Mouse (Mus musculus) forebrain, embryonic 12.5 days (tissue): ENCODE results near the gene Inpp5a. TPM values are rescaled to one million over a fixed set of nuclear protein-coding genes. Genes with fewer than 3 reads are reported as not detected.

Source experiments
- ATAC-seq: fragments of 200-750 bp; cut with Nextera tagmentation; 2 replicates; pipeline ENCODE4 v1.8.0; 2017; ENCODE audit warnings: moderate TSS enrichment; ENCODE audit not compliant: low FRiP score
- H3K27ac ChIP-seq: fragments of 300-500 bp; sonication (generic); 2 replicates; pipeline ENCODE4 v1.5.1; 2016; ENCODE audit warnings: mild to moderate bottlenecking
- H3K27me3 ChIP-seq: fragments of 300-500 bp; sonication (generic); 2 replicates; pipeline ENCODE4 v1.6.1; 2016; ENCODE audit warnings: mild to moderate bottlenecking
- H3K36me3 ChIP-seq: fragments of 300-500 bp; sonication (generic); replicated peaks from 2 replicates; pipeline ENCODE4 v1.6.1; 2016; ENCODE audit warnings: mild to moderate bottlenecking
- H3K4me1 ChIP-seq: fragments of 300-500 bp; sonication (generic); 2 replicates; pipeline ENCODE4 v1.6.1; 2016
- H3K4me2 ChIP-seq: fragments of 300-500 bp; sonication (generic); 2 replicates; pipeline ENCODE4 v1.6.1; 2016; ENCODE audit warnings: mild to moderate bottlenecking, moderate library complexity
- H3K4me3 ChIP-seq: fragments of 300-500 bp; sonication (generic); replicated peaks from 2 replicates; pipeline ENCODE4 v1.5.1; 2016; ENCODE audit warnings: mild to moderate bottlenecking
- H3K9ac ChIP-seq: fragments of 300-500 bp; sonication (generic); 2 replicates; pipeline ENCODE4 v1.6.1; 2016; ENCODE audit warnings: mild to moderate bottlenecking
- H3K9me3 ChIP-seq: fragments of 300-500 bp; sonication (generic); 2 replicates; pipeline ENCODE4 v1.6.1; 2016
- WGBS: fragments of 180-500 bp; shearing (Covaris S2); methylation state at CpG from one replicate; pipeline ENCODE4 v1.1.7; 2016; 5-methylcytosine and 5-hydroxymethylcytosine counted together
- polyA plus RNA-seq: library from polyadenylated mRNA; unstranded; fragments of >200 nt; fragmentation: Nextera tagmentation; extraction: Ambion mirVana; gene quantifications from 2 replicates; pipeline ENCODE4 v1.2.1, GENCODE M21; 2016

Inpp5a gene
- polyA plus RNA-seq, 1 experiment from 2014 or later: 17.3 TPM

GRCm38 (mm10) chr7:139392691-139393235 lies 3.9 kb downstream of the Inpp5a start:
- Histone ChIP-seq H3K36me3 (no peaks in the 10 kb centered on the region), H3K27ac (no peak overlapping the region), H3K9me3 (no peaks in the 10 kb centered on the region), H3K27me3 (no peaks in the 10 kb centered on the region), H3K4me3 (no peak overlapping the region), H3K9ac (no peak overlapping the region), H3K4me1 (peaks cover 28% of the 10 kb centered on the region), H3K4me2 (no peak overlapping the region)
- WGBS: 83% methylated on average over 6 of the region's 6 CpGs
- no peak for ATAC-seq

- H3K36me3 ChIP-seq: no peaks in the 10 kb centered on the region
- no peak for ATAC-seq
- 0 out of 2 replicates have a peak overlapping the region, but pooled peaks have one; percentile 8 for H3K27ac ChIP-seq
- no peak overlapping the region for H3K4me2 ChIP-seq
- H3K4me1 ChIP-seq: peaks cover 12% of the 10 kb centered on the region; the same call in 1 of the 2 replicates
- 71% methylated on average over 8 of the region's 8 CpGs for WGBS
- H3K9ac ChIP-seq: no peak overlapping the region
- no peaks in the 10 kb centered on the region for H3K9me3 ChIP-seq
- no peaks in the 10 kb centered on the region for H3K27me3 ChIP-seq
- no peak overlapping the region for H3K4me3 ChIP-seq
Measured at GRCm38 (mm10) chr7:139397521-139397920, 8.6 kb downstream of the Inpp5a start.

GRCm38 (mm10) chr7:139398111-139398510 lies 9.2 kb downstream of the Inpp5a start:
- peaks cover 12% of the 10 kb centered on the region; the same call in 1 of the 2 replicates for H3K4me1 ChIP-seq
- H3K9ac ChIP-seq: no peak overlapping the region
- H3K27me3 ChIP-seq: no peaks in the 10 kb centered on the region
- H3K4me2 ChIP-seq: no peak overlapping the region
- H3K36me3 ChIP-seq: no peaks in the 10 kb centered on the region
- H3K27ac ChIP-seq: no peak overlapping the region
- WGBS: 89% methylated on average over 5 of the region's 5 CpGs
- no peak for ATAC-seq
- H3K4me3 ChIP-seq: no peak overlapping the region
- no peaks in the 10 kb centered on the region for H3K9me3 ChIP-seq

DNA sequence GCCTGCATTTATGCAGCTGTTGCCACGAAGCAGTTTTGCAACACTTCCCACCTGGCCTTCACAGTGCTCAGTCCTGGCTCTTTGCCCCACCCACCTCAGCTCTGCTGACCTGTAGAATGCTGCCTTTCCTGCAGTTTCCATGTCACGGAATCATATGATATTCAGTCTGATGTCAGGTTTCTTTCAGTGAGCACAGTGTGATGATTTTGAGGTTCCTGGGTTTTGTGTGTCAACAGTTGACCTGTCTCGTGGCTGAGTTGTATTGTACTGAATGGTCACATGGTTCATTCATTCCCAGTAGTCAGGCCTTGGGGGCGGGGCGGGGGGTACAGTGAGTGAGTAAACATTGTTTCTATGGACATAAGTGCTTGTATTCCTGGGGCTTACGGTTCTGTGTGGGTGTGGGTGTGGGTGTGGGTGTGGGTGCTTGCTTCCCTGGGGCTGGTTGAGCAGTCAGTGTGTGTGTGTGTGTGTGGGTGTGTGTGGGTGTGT lies 9.7 kb downstream of the Inpp5a start:
- no peak for ATAC-seq
- 75% methylated on average over 6 of the region's 6 CpGs for WGBS

GRCm38 (mm10) chr7:139399572-139399971 lies 10.7 kb downstream of the Inpp5a start:
- Histone ChIP-seq H3K9me3 (no peaks in the 10 kb centered on the region), H3K4me2 (no peak overlapping the region), H3K4me1 (peaks cover 12% of the 10 kb centered on the region; the same call in 1 of the 2 replicates), H3K4me3 (no peak overlapping the region), H3K27ac (no peak overlapping the region), H3K27me3 (no peaks in the 10 kb centered on the region), H3K36me3 (no peaks in the 10 kb centered on the region), H3K9ac (no peak overlapping the region)
- ATAC-seq: no peak
- WGBS: 87% methylated on average over 4 of the region's 4 CpGs

More for the DNA sequence above, 9.7 kb downstream of the Inpp5a start:
- Histone ChIP-seq H3K27me3 (no peaks in the 10 kb centered on the region), H3K4me2 (no peak overlapping the region), H3K4me1 (peaks cover 12% of the 10 kb centered on the region; the same call in 1 of the 2 replicates), H3K9ac (no peak overlapping the region), H3K4me3 (no peak overlapping the region), H3K27ac (no peak overlapping the region), H3K36me3 (no peaks in the 10 kb centered on the region), H3K9me3 (no peaks in the 10 kb centered on the region)

- H3K27me3 ChIP-seq: no peaks in the 10 kb centered on the region
- no peak for ATAC-seq
- H3K4me2 ChIP-seq: no peak overlapping the region
- no peak overlapping the region for H3K4me3 ChIP-seq
- H3K36me3 ChIP-seq: no peaks in the 10 kb centered on the region
- H3K9ac ChIP-seq: no peak overlapping the region
- H3K9me3 ChIP-seq: no peaks in the 10 kb centered on the region
- H3K27ac ChIP-seq: no peak overlapping the region
- 87% methylated on average over 11 of the region's 11 CpGs for WGBS
- peaks cover 12% of the 10 kb centered on the region; the same call in 1 of the 2 replicates for H3K4me1 ChIP-seq
Measured at GRCm38 (mm10) chr7:139399977-139400685, 11.2 kb downstream of the Inpp5a start.

DNA sequence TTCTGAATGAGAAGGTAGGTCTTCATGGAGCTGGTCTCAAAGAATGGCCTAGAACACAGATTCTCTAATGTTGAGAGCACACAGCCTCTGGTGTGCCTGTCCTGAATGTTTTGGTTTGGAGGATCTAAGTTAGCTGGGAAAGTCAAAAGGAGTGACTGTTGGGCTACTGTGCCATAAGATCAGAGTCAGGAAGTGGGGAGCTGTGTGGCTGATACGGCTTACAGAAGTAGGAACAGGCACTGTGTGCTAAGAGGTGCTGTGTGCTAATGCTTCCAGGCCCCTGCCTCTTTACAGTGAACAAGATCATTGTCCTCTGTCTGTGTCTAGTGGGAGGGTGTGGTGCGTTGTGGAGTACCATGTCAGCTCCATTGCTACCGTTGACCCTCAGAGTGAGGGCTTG lies 12.0 kb downstream of the Inpp5a start:
- Histone ChIP-seq H3K4me1 (peaks cover 12% of the 10 kb centered on the region; the same call in 1 of the 2 replicates), H3K4me3 (no peak overlapping the region), H3K27me3 (no peaks in the 10 kb centered on the region), H3K27ac (no peak overlapping the region), H3K4me2 (no peak overlapping the region), H3K36me3 (no peaks in the 10 kb centered on the region; the same call in 1 of the 2 replicates), H3K9ac (no peak overlapping the region), H3K9me3 (no peaks in the 10 kb centered on the region)
- WGBS: 92% methylated on average over 3 of the region's 3 CpGs
- no peak for ATAC-seq

GRCm38 (mm10) chr7:139401791-139402190 lies 12.9 kb downstream of the Inpp5a start:
- Histone ChIP-seq H3K9ac (no peak overlapping the region), H3K36me3 (no peaks in the 10 kb centered on the region; the same call in 1 of the 2 replicates), H3K4me3 (no peak overlapping the region), H3K9me3 (no peaks in the 10 kb centered on the region), H3K27ac (no peak overlapping the region), H3K27me3 (no peaks in the 10 kb centered on the region), H3K4me2 (no peak overlapping the region), H3K4me1 (peaks cover 12% of the 10 kb centered on the region; the same call in 1 of the 2 replicates)
- no peak for ATAC-seq
- 87% methylated on average over 8 of the region's 8 CpGs for WGBS

GRCm38 (mm10) chr7:139402721-139403120 lies 13.8 kb downstream of the Inpp5a start:
- Histone ChIP-seq H3K9me3 (no peaks in the 10 kb centered on the region), H3K4me1 (peaks cover 7% of the 10 kb centered on the region; the same call in 1 of the 2 replicates), H3K27ac (no peak overlapping the region), H3K27me3 (no peaks in the 10 kb centered on the region), H3K36me3 (no peaks in the 10 kb centered on the region; the same call in 1 of the 2 replicates), H3K9ac (no peak overlapping the region), H3K4me3 (no peak overlapping the region), H3K4me2 (no peak overlapping the region)
- ATAC-seq: no peak
- WGBS: 90% methylated on average over 4 of the region's 4 CpGs

DNA sequence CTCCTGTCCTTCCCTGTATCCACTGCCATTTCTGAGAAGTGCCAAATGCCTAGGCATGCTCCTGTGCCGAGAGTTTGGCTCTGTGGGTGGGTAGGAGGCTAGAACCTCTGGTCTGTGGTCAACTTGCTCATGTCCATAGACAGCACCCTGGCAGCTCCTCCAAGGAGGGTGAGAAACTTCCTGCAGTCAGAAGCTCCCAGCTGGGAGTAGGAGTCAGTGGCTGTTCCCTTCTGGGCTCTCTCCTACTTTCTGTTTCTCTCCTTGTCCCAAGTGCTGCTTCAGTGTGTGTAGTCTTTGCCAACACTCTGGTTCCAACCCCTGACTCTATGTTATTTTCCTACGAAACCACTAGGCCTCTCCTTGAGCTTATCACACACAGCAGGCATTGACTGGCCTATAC lies 17.7 kb downstream of the Inpp5a start:
- ATAC-seq: no peak
- WGBS: 91% methylated on average over 2 of the region's 2 CpGs
- H3K4me3 ChIP-seq: no peak overlapping the region
- H3K4me2 ChIP-seq: no peak overlapping the region
- H3K27me3 ChIP-seq: no peaks in the 10 kb centered on the region
- no peak overlapping the region for H3K9ac ChIP-seq
- no peaks in the 10 kb centered on the region for H3K4me1 ChIP-seq
- H3K9me3 ChIP-seq: no peaks in the 10 kb centered on the region
- no peaks in the 10 kb centered on the region; the same call in 1 of the 2 replicates for H3K36me3 ChIP-seq
- H3K27ac ChIP-seq: no peak overlapping the region

DNA sequence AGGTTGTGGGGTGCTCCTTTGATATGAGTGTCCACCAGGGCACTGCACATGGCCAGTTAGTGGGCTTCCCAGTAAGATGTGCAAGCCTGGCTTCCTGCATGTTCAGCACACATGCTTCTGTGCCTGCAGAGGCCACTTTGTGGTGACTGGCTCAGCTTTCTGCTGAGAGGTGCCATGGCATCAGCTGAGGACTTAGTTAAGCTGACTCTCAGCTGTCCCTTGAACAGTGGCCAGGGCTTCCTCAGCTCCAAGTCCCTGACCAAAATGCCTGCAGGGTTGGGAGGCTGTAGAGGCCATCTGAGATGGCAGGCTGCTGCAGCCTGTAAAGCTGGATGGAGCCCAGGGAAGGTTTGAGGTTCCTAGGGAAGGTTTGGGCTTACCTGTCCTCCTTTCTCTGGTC lies 19.1 kb downstream of the Inpp5a start:
- H3K27ac ChIP-seq: no peak overlapping the region
- no peak overlapping the region for H3K4me3 ChIP-seq
- no peak overlapping the region for H3K9ac ChIP-seq
- no peak overlapping the region for H3K4me2 ChIP-seq
- no peak for ATAC-seq
- H3K27me3 ChIP-seq: no peaks in the 10 kb centered on the region
- H3K36me3 ChIP-seq: no peaks in the 10 kb centered on the region; the same call in 1 of the 2 replicates
- no peaks in the 10 kb centered on the region for H3K9me3 ChIP-seq
- no peaks in the 10 kb centered on the region for H3K4me1 ChIP-seq

DNA sequence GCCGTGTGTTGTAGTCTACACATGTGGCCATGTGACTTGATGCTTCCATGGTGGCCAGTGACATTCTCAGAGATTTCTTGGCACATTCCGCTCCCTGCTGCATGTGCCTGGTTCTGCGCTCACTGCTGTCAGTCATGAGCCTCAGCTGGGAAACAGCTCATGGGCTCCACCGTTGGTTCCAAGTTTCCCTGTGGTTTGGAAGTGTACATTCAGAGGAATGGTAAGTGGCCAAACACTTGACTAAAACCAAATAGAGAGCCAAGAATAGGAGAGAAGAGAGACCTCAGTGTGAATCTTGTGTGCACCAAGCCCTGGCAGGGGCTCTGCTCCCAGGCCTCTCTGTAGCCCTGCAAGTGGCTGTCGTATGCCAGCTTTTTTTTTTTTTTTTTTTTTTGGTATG lies 21.0 kb downstream of the Inpp5a start:
- H3K9ac ChIP-seq: no peak overlapping the region
- no peak for ATAC-seq
- no peaks in the 10 kb centered on the region for H3K27me3 ChIP-seq
- no peak overlapping the region for H3K4me2 ChIP-seq
- no peaks in the 10 kb centered on the region for H3K4me1 ChIP-seq
- WGBS: 91% methylated on average over 5 of the region's 5 CpGs
- H3K27ac ChIP-seq: no peak overlapping the region
- no peak overlapping the region for H3K4me3 ChIP-seq
- H3K36me3 ChIP-seq: no peaks in the 10 kb centered on the region; the same call in 1 of the 2 replicates
- H3K9me3 ChIP-seq: no peaks in the 10 kb centered on the region
